Mouse (Mus musculus) CH12.LX (cell line): ENCODE results near the gene Galnt12. TPM values are rescaled to one million over a fixed set of nuclear protein-coding genes. Genes with fewer than 3 reads are reported as not detected.

Experiments used
- DNase-seq: peaks from one replicate; pipeline ENCODE4 v3.0.0-alpha.2; 2013; ENCODE audit errors: extremely low read depth
- H3K27ac ChIP-seq: 2 replicates; pipeline ENCODE4 v1.5.1; 2012; ENCODE audit warnings: low read depth, mild to moderate bottlenecking, control low read depth, moderate library complexity; ENCODE audit not compliant: insufficient read depth
- H3K27me3 ChIP-seq: replicated peaks from 2 replicates; pipeline ENCODE3; 2012; ENCODE audit warnings: inconsistent platforms
- H3K36me3 ChIP-seq, 2 experiments: replicated peaks in 1 of 2; 2 replicates each; pipeline versions ENCODE3 to v1.6.1; 2012; ENCODE audit warnings: inconsistent platforms in 1 of 2, low read length in 1 of 2, mild to moderate bottlenecking in 1 of 2, mixed read lengths in 1 of 2, moderate library complexity in 1 of 2; ENCODE audit not compliant: control insufficient read depth in 1 of 2, insufficient read depth in 1 of 2
- H3K4me1 ChIP-seq, 2 experiments: 2 replicates each; pipeline ENCODE4 v1.6.1; 2012; ENCODE audit warnings: inconsistent platforms in 1 of 2, moderate library complexity in 1 of 2; ENCODE audit not compliant: insufficient read depth in 2 of 2, control insufficient read depth in 1 of 2
- H3K4me2 ChIP-seq: 2 replicates; pipeline ENCODE4 v1.6.1; 2012; ENCODE audit warnings: low read depth, mild to moderate bottlenecking, control low read depth; ENCODE audit not compliant: poor library complexity, insufficient read depth, severe bottlenecking
- H3K4me3 ChIP-seq, 3 experiments: fragments of 150-350 bp in 1 of 3; sonication (generic) in 1 of 3; replicated peaks in 1 of 3; 2 replicates each; pipeline versions ENCODE3 to v1.5.1; 2011 to 2012; ENCODE audit warnings: low read depth in 2 of 3, low read length in 2 of 3, mild to moderate bottlenecking in 2 of 3, moderate library complexity in 2 of 3, control low read depth in 1 of 3, improper control_type of control experiment in 1 of 3, inconsistent platforms in 1 of 3, mixed read lengths in 1 of 3; ENCODE audit not compliant: poor library complexity in 1 of 3
- H3K79me2 ChIP-seq: replicated peaks from 2 replicates; pipeline ENCODE4 v1.6.1; 2012; ENCODE audit warnings: mild to moderate bottlenecking, moderate library complexity; ENCODE audit not compliant: control insufficient read depth, poor library complexity, insufficient read depth, severe bottlenecking; ENCODE audit errors: extremely low read depth
- H3K9ac ChIP-seq: 2 replicates; pipeline ENCODE4 v1.6.1; 2012; ENCODE audit warnings: low read depth, mild to moderate bottlenecking, control low read depth, moderate library complexity; ENCODE audit not compliant: insufficient read depth
- H3K9me3 ChIP-seq: replicated peaks from 2 replicates; pipeline ENCODE3; 2012; ENCODE audit warnings: low read length, inconsistent platforms, mixed read lengths
- BHLHE40 ChIP-seq: IDR thresholded peaks from 2 replicates; pipeline ENCODE4 v1.6.1; 2011; ENCODE audit warnings: mild to moderate bottlenecking, low read depth, low read length, improper control_type of control experiment
- CHD1 ChIP-seq: IDR thresholded peaks from 2 replicates; pipeline ENCODE4 v1.6.1; 2012; ENCODE audit warnings: low read depth, low read length, improper control_type of control experiment, inconsistent platforms
- CHD2 ChIP-seq: IDR thresholded peaks from 2 replicates; pipeline ENCODE4 v1.6.1; 2011; ENCODE audit warnings: low read length, improper control_type of control experiment
- E2F4 ChIP-seq: IDR thresholded peaks from 2 replicates; pipeline ENCODE4 v1.6.1; 2011; ENCODE audit warnings: low read depth, low read length, improper control_type of control experiment; ENCODE audit not compliant: insufficient replicate concordance
- ELF1 ChIP-seq: IDR thresholded peaks from 2 replicates; pipeline ENCODE4 v1.6.1; 2014; ENCODE audit warnings: low read depth, mild to moderate bottlenecking, inconsistent platforms, low read length, improper control_type of control experiment
- ETS1 ChIP-seq: conservative IDR thresholded peaks from 2 replicates; pipeline ENCODE4 v1.6.1; 2012; ENCODE audit warnings: low read depth, mild to moderate bottlenecking, inconsistent platforms, low read length, improper control_type of control experiment, moderate library complexity
- GABPA ChIP-seq: IDR thresholded peaks from 2 replicates; pipeline ENCODE4 v1.6.1; 2012; ENCODE audit warnings: low read depth, low read length, improper control_type of control experiment, inconsistent platforms; ENCODE audit not compliant: insufficient replicate concordance
- HCFC1 ChIP-seq: IDR thresholded peaks from 2 replicates; pipeline ENCODE4 v1.6.1; 2012; ENCODE audit warnings: low read depth, mild to moderate bottlenecking, inconsistent platforms, low read length, improper control_type of control experiment
- JUN ChIP-seq: IDR thresholded peaks from 2 replicates; pipeline ENCODE4 v1.6.1; 2011; ENCODE audit warnings: low read depth, mild to moderate bottlenecking, low read length, improper control_type of control experiment, moderate library complexity; ENCODE audit not compliant: insufficient read depth
- JUND ChIP-seq: conservative IDR thresholded peaks from 2 replicates; pipeline ENCODE4 v1.6.1; 2011; ENCODE audit warnings: low read depth, low read length, improper control_type of control experiment
- MEF2A ChIP-seq: IDR thresholded peaks from 2 replicates; pipeline ENCODE4 v1.6.1; 2014; ENCODE audit warnings: low read depth, mild to moderate bottlenecking, inconsistent platforms, low read length, improper control_type of control experiment, borderline replicate concordance
- MXI1 ChIP-seq: IDR thresholded peaks from 2 replicates; pipeline ENCODE4 v1.6.1; 2011; ENCODE audit warnings: mild to moderate bottlenecking, low read depth, low read length, improper control_type of control experiment
- MYC ChIP-seq: IDR thresholded peaks from 2 replicates; pipeline ENCODE4 v1.6.1; 2011; ENCODE audit warnings: low read depth, mild to moderate bottlenecking, improper control_type of control experiment, low read length
- NELFE ChIP-seq: IDR thresholded peaks from 2 replicates; pipeline ENCODE4 v1.6.1; 2011; ENCODE audit warnings: low read depth, low read length, improper control_type of control experiment
- POLR2A ChIP-seq: IDR thresholded peaks from 2 replicates; pipeline ENCODE4 v1.6.1; 2011; ENCODE audit warnings: low read depth, mild to moderate bottlenecking, improper control_type of control experiment, low read length
- POLR2AphosphoS2 ChIP-seq: IDR thresholded peaks from 2 replicates; pipeline ENCODE4 v1.6.1; 2011; ENCODE audit warnings: low read depth, low read length, improper control_type of control experiment
- RAD21 ChIP-seq: IDR thresholded peaks from 2 replicates; pipeline ENCODE4 v1.6.1; 2011; ENCODE audit warnings: low read depth, mild to moderate bottlenecking, low read length, improper control_type of control experiment, moderate library complexity
- RCOR1 ChIP-seq: conservative IDR thresholded peaks from 2 replicates; pipeline ENCODE4 v1.6.1; 2012; ENCODE audit warnings: low read depth, mild to moderate bottlenecking, inconsistent platforms, low read length, improper control_type of control experiment
- SIN3A ChIP-seq: IDR thresholded peaks from 2 replicates; pipeline ENCODE4 v1.6.1; 2012; ENCODE audit warnings: low read length, improper control_type of control experiment, inconsistent platforms
- SMC3 ChIP-seq: IDR thresholded peaks from 2 replicates; pipeline ENCODE4 v1.6.1; 2011; ENCODE audit warnings: low read depth, low read length, improper control_type of control experiment
- TBP ChIP-seq: conservative IDR thresholded peaks from 2 replicates; pipeline ENCODE4 v1.6.1; 2011; ENCODE audit warnings: low read depth, low read length, improper control_type of control experiment
- TCF12 ChIP-seq: IDR thresholded peaks from 2 replicates; pipeline ENCODE4 v1.6.1; 2014; ENCODE audit warnings: low read depth, mild to moderate bottlenecking, inconsistent platforms, low read length, improper control_type of control experiment
- USF1 ChIP-seq: IDR thresholded peaks from 2 replicates; pipeline ENCODE4 v1.6.1; 2014; ENCODE audit warnings: low read depth, mild to moderate bottlenecking, inconsistent platforms, low read length, improper control_type of control experiment
- USF2 ChIP-seq: conservative IDR thresholded peaks from 2 replicates; pipeline ENCODE4 v1.6.1; 2011; ENCODE audit warnings: low read depth, low read length, improper control_type of control experiment
- ZMIZ1 ChIP-seq: IDR thresholded peaks from 2 replicates; pipeline ENCODE4 v1.6.1; 2012; ENCODE audit warnings: low read depth, mild to moderate bottlenecking, inconsistent platforms, low read length, improper control_type of control experiment
- dilution Hi-C: fragments of 300-500 bp; cut with MboI; formaldehyde crosslinking; loops from 2 replicates; pipeline ENCODE4 v1.14.3; 2020; ENCODE audit warnings: low sequenced_read_pairs; ENCODE audit not compliant: extremely low pct_unique_long_range_greater_than_20kb, extremely low pct_ligation_motif_present
- in situ Hi-C: fragments of 300-500 bp; cut with MboI; formaldehyde crosslinking; loops from 3 replicates; pipeline ENCODE4 v1.14.3; 2019; ENCODE audit warnings: low sequenced_read_pairs, low pct_ligation_motif_present, low pct_unique_long_range_greater_than_20kb, mixed read lengths
- polyA plus RNA-seq: library from polyadenylated mRNA; unstranded; fragments of >175 nt; gene quantifications from 2 replicates; pipeline ENCODE4 v1.2.1, GENCODE M21; 2012; ENCODE audit warnings: low read depth; ENCODE audit not compliant: insufficient read length
- total RNA-seq, 2 experiments: library from RNA; depleted of rRNA; stranded (reverse); fragments of 300-350 nt in 1 of 2; fragments of >200 nt in 1 of 2; gene quantifications; 2 replicates each; pipeline ENCODE4 v1.2.3; 2012 to 2014

The Galnt12 gene
- total and polyA plus RNA-seq, 3 experiments, result 15.8 to 16.4 (median 16.1) TPM

GRCm38 (mm10) chr4:47055570-47056080 lies 36.1 kb upstream of the Galnt12 start:
- no peaks in the 10 kb centered on the region for H3K79me2 ChIP-seq
- H3K27ac ChIP-seq, result no peak overlapping the region
- dilution Hi-C loops, result no loop called here
- H3K9me3 ChIP-seq, result peaks cover 6% of the 10 kb centered on the region
- in situ Hi-C loops, result no loop called here
- H3K4me2 ChIP-seq, result no peak overlapping the region
- H3K36me3 ChIP-seq, result no peaks in the 10 kb centered on the region
- no peak overlapping the region for H3K9ac ChIP-seq
- no peak overlapping the region for H3K4me3 ChIP-seq
- H3K27me3 ChIP-seq, result peaks cover 33% of the 10 kb centered on the region
- no peak for DNase-seq
- TF ChIP-seq POLR2A (no peak), HCFC1 (no peak), RCOR1 (no peak), ETS1 (no peak), RAD21 (no peak), TCF12 (no peak), MEF2A (no peak), MXI1 (no peak), USF2 (no peak), SIN3A (no peak), JUND (no peak), E2F4 (no peak), CHD2 (no peak), GABPA (no peak), USF1 (no peak), ZMIZ1 (no peak), JUN (no peak), MYC (no peak)
- TF ChIP-seq, all 38 proteins: peak for 0
- peaks cover 0 to under 1% of the 10 kb centered on the region in 2 experiments; a peak in 1 of 4 replicates for H3K4me1 ChIP-seq

GRCm38 (mm10) chr4:47056791-47057509 lies 34.8 kb upstream of the Galnt12 start, which contains the start of gene Anks6:
Gene Anks6 (minus strand): TSS chr4:47057427.
- no peak for TF ChIP-seq ELF1
- no peak for TF ChIP-seq SMC3
- TF ChIP-seq E2F4, result no peak
- TF ChIP-seq CHD1, result no peak
- no peak for TF ChIP-seq USF1
- TF ChIP-seq POLR2AphosphoS2, result no peak
- TF ChIP-seq MYC, result no peak
- no peak for TF ChIP-seq CHD2
- no peak for TF ChIP-seq ETS1
- TF ChIP-seq BHLHE40, result no peak
- TF ChIP-seq TBP, result no peak
- TF ChIP-seq RCOR1, result no peak
- TF ChIP-seq SIN3A, result no peak
- no peak for TF ChIP-seq NELFE
- TF ChIP-seq GABPA, result no peak
- TF ChIP-seq JUND, result no peak
- H3K27me3 ChIP-seq, result peaks cover 32% of the 10 kb centered on the region
- H3K4me2 ChIP-seq, result no peak within 1 kb of the TSS
- dilution Hi-C loops (no loop called here), in situ Hi-C loops (no loop called here)
- H3K4me1 ChIP-seq, result no peaks in the 10 kb centered on the region
- H3K9ac ChIP-seq, result no peak within 1 kb of the TSS
- no peaks in the 10 kb centered on the region for H3K36me3 ChIP-seq
- peaks cover 6% of the 10 kb centered on the region for H3K9me3 ChIP-seq
- H3K4me3 ChIP-seq, result no peak within 1 kb of the TSS
- DNase-seq, result no peak
- no peaks in the 10 kb centered on the region for H3K79me2 ChIP-seq
- no peak within 1 kb of the TSS for H3K27ac ChIP-seq
